In the genomic region with DNA sequence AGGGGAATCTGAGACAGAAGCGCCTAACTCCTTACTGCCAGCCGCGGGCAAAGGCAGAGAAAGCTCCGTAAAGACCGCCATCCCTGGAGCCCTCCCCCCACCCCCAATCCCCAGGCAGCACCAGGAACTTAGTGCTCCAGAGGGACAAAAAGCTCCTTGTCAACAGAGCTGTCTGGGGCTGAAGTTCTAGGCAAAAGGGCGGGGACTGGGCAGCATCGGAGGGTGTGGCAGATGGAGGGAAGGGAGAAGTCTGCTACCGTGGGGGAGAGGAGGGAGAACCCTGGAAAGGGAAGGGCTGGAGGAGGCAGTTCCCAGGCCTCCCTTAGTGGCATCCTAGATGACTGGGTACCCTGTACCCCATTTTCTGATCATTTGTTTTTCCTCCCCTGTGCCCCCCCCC, we compare ENCODE assay signal across 8 mouse cellular contexts. TPM values are rescaled to one million over a fixed set of nuclear protein-coding genes. Genes with fewer than 3 reads are reported as not detected.
DNase-seq lines count a peak whose midpoint lies in the region; ATAC-seq lines count a peak whose summit lies in the region.
"Had no signal": no experiment of that assay in that cellular context is flagged by ENCODE, and none has a peak within 500 bp of the region (broad histone marks: within the 10 kb centered on the region; RNA-seq: fewer than 3 reads in every experiment).

No protein-coding gene starts in this region.

- H3K4me1 ChIP-seq in forebrain, embryonic 14.5 days (ENCODE audit: control insufficient read depth, insufficient read depth, low read length): peaks cover 34% of the 10 kb centered on the region
- H3K4me1 ChIP-seq in midbrain, embryonic 10.5 days: peaks cover 54% of the 10 kb centered on the region

- H3K27me3 ChIP-seq in forebrain, embryonic 14.5 days (replicated peaks; ENCODE audit: control insufficient read depth, insufficient read depth, low read length): no peaks in the 10 kb centered on the region
- H3K27me3 ChIP-seq in midbrain, embryonic 10.5 days (ENCODE audit: low read depth, poor library complexity, severe bottlenecking): peaks cover 65% of the 10 kb centered on the region

- H3K27ac ChIP-seq in forebrain, embryonic 14.5 days (ENCODE audit: low read depth, low read length): 0 out of 2 replicates have a peak overlapping the region, but pooled peaks have one; percentile 9
- peak overlapping the region; percentile 85 for H3K27ac ChIP-seq in midbrain, embryonic 10.5 days (replicated peaks)

- WGBS in forebrain, embryonic 14.5 days: under 1% methylated on average over 8 of the region's 8 CpGs
- 6% methylated on average over 8 of the region's 8 CpGs for WGBS in midbrain, embryonic 10.5 days

- peak overlapping the region; percentile 21; the same call in 1 of the 2 replicates for H3K9ac ChIP-seq in forebrain, embryonic 14.5 days (ENCODE audit: low read length)

- no peak for ATAC-seq in forebrain, embryonic 14.5 days
- no peak for ATAC-seq in megakaryocyte, adult 5-6 weeks (ENCODE audit: poor library complexity, severe bottlenecking)

- DNase-seq in ES-CJ7 (ENCODE audit: low read depth, low spot score) (peak; percentile 59), R1 (ENCODE audit: low read depth, low spot score) (peak; percentile 70)
- peak; percentile 46 for DNase-seq in forebrain, embryonic 14.5 days (ENCODE audit: low spot score)
- peak; percentile 30 for DNase-seq in midbrain, embryonic 10.5 days (ENCODE audit: low spot score)
- no peak for DNase-seq in adrenal gland, postnatal 10 days
- DNase-seq in left cerebral cortex, adult 18-20 months (ENCODE audit: low spot score in 2 of 2): no peak
- DNase-seq: thymus, postnatal 14 days had no signal

- H3K4me2 ChIP-seq in forebrain, embryonic 14.5 days (ENCODE audit: low read length): peak overlapping the region; percentile 84

- H3K9me3 ChIP-seq in forebrain, embryonic 14.5 days (replicated peaks; ENCODE audit: control insufficient read depth, low read length): no peaks in the 10 kb centered on the region
- H3K9me3 ChIP-seq in midbrain, embryonic 10.5 days (replicated peaks): no peaks in the 10 kb centered on the region

- H3K4me3 ChIP-seq in forebrain, embryonic 14.5 days (ENCODE audit: low read depth, low read length): no peak overlapping the region
- peak overlapping the region; percentile 55 for H3K4me3 ChIP-seq in midbrain, embryonic 10.5 days

- H3K36me3 ChIP-seq in forebrain, embryonic 14.5 days (ENCODE audit: control insufficient read depth, insufficient read depth, low read length): peaks cover 43% of the 10 kb centered on the region
- peaks cover 47% of the 10 kb centered on the region for H3K36me3 ChIP-seq in midbrain, embryonic 10.5 days

RNA-seq across cellular contexts. Expression of gene Map1a, which starts 8.7 kb away (rescaled TPM):
- polyA plus RNA-seq in forebrain, embryonic 14.5 days (2014; fragmentation: Nextera tagmentation; extraction: Ambion mirVana): 12.7 and 23.2 TPM in 2 replicates
- polyA plus RNA-seq in midbrain, embryonic 10.5 days (2016; fragmentation: Nextera tagmentation; extraction: Ambion mirVana): 7.8 and 11.4 TPM in 2 replicates
- total RNA-seq in adrenal gland, postnatal 10 days (2021): 10 to 100 TPM in 1 of 2 experiments, 1 to 10 TPM in 1; 8.5 to 13.1 TPM
- 0.96 TPM in 1 of 2 replicates, not detected in the other for total RNA-seq in megakaryocyte, adult 5-6 weeks (2015)
- total RNA-seq in megakaryocyte, adult 5-6 weeks (2017): 0.04 and 0.08 TPM in 2 replicates
- 100 to 1,000 TPM; 521 to 561 TPM for total RNA-seq in left cerebral cortex, adult 18-20 months (2021)

RNA-seq across cellular contexts. Expression of gene Trp53bp1, which starts 26.9 kb away (rescaled TPM):
- polyA plus RNA-seq in forebrain, embryonic 14.5 days (2014; fragmentation: Nextera tagmentation; extraction: Ambion mirVana): 116 and 164 TPM in 2 replicates
- polyA plus RNA-seq in midbrain, embryonic 10.5 days (2016; fragmentation: Nextera tagmentation; extraction: Ambion mirVana): 115 and 146 TPM in 2 replicates
- total RNA-seq in adrenal gland, postnatal 10 days (2021): 10 to 100 TPM; 46.0 to 68.0 TPM
- total RNA-seq in megakaryocyte, adult 5-6 weeks (2015): 8.3 and 10.3 TPM in 2 replicates
- 4.6 and 7.9 TPM in 2 replicates for total RNA-seq in megakaryocyte, adult 5-6 weeks (2017)
- 100 to 1,000 TPM; 140 to 151 TPM for total RNA-seq in left cerebral cortex, adult 18-20 months (2021)

RNA-seq across cellular contexts. Expression of gene Ppip5k1, which starts 57.1 kb away (rescaled TPM):
- polyA plus RNA-seq in forebrain, embryonic 14.5 days (2014; fragmentation: Nextera tagmentation; extraction: Ambion mirVana): 10.1 and 11.6 TPM in 2 replicates
- polyA plus RNA-seq in midbrain, embryonic 10.5 days (2016; fragmentation: Nextera tagmentation; extraction: Ambion mirVana): 11.2 and 11.4 TPM in 2 replicates
- total RNA-seq in adrenal gland, postnatal 10 days (2021): 10 to 100 TPM; 40.0 to 51.3 TPM
- 4.5 and 6.5 TPM in 2 replicates for total RNA-seq in megakaryocyte, adult 5-6 weeks (2015)
- 8.8 and 12.5 TPM in 2 replicates for total RNA-seq in megakaryocyte, adult 5-6 weeks (2017)
- 100 to 1,000 TPM; 132 to 136 TPM for total RNA-seq in left cerebral cortex, adult 18-20 months (2021)

RNA-seq across cellular contexts. Expression of gene Ckmt1, which starts 59.4 kb away (rescaled TPM):
- 19.8 and 24.7 TPM in 2 replicates for polyA plus RNA-seq in forebrain, embryonic 14.5 days (2014; fragmentation: Nextera tagmentation; extraction: Ambion mirVana)
- 1.5 and 3.9 TPM in 2 replicates for polyA plus RNA-seq in midbrain, embryonic 10.5 days (2016; fragmentation: Nextera tagmentation; extraction: Ambion mirVana)
- total RNA-seq in adrenal gland, postnatal 10 days (2021): 10 to 100 TPM in 1 of 2 experiments, 1 to 10 TPM in 1; 9.0 to 10.9 TPM
- total RNA-seq in megakaryocyte, adult 5-6 weeks (2015): not detected in 2 replicates
- total RNA-seq in megakaryocyte, adult 5-6 weeks (2017): not detected in 2 replicates
- 100 to 1,000 TPM; 365 to 394 TPM for total RNA-seq in left cerebral cortex, adult 18-20 months (2021)

Comparison
In these comparisons a context has a peak if more than half of its experiments do, and no peak if none do; other contexts are left out.
1. DNase-seq: peak in ES-CJ7 (single experiment), R1 (single experiment), forebrain, embryonic 14.5 days (single experiment) and midbrain, embryonic 10.5 days (single experiment); none in adrenal gland, postnatal 10 days (single experiment) and left cerebral cortex, adult 18-20 months (0 of 2).
2. RNA of gene Map1a, which starts 8.7 kb away (total RNA-seq): 521 to 561 TPM in left cerebral cortex, adult 18-20 months; 8.5 to 13.1 TPM in adrenal gland, postnatal 10 days and 0.04 to 0.96 TPM in megakaryocyte, adult 5-6 weeks; every median in the first group is over 10 times any median in the second.
3. RNA of gene Trp53bp1, which starts 26.9 kb away (total RNA-seq): 140 to 151 TPM in left cerebral cortex, adult 18-20 months and 46.0 to 68.0 TPM in adrenal gland, postnatal 10 days; 4.6 to 10.3 TPM in megakaryocyte, adult 5-6 weeks; every median in the first group is over 4 times any median in the second.